Mouse (Mus musculus) myocyte (in vitro differentiated cells): ENCODE measurements around the gene Trpm1.

Experiments used
- CEBPB ChIP-seq: IDR thresholded peaks from 2 replicates; pipeline ENCODE4 v1.6.1; 2011; ENCODE audit warnings: mild to moderate bottlenecking, moderate library complexity; ENCODE audit not compliant: poor library complexity, insufficient read depth, severe bottlenecking
- E2F4 ChIP-seq: IDR thresholded peaks from one replicate; pipeline ENCODE4 v1.6.1; 2011; ENCODE audit warnings: mild to moderate bottlenecking, control low read depth, moderate library complexity; ENCODE audit not compliant: insufficient read depth
- MAX ChIP-seq: IDR thresholded peaks from one replicate; pipeline ENCODE4 v1.6.1; 2011; ENCODE audit warnings: low read depth, mild to moderate bottlenecking, control low read depth
- MYOD1 ChIP-seq, 3 experiments: IDR thresholded peaks; one replicate each; pipeline ENCODE4 v1.6.1; 2011; ENCODE audit warnings: control low read depth in 2 of 3, low read depth in 2 of 3, mild to moderate bottlenecking in 2 of 3, moderate library complexity in 1 of 3; ENCODE audit not compliant: insufficient read length in 2 of 3, control insufficient read depth in 1 of 3
- MYOG ChIP-seq, 3 experiments: IDR thresholded peaks; one replicate each; pipeline ENCODE4 v1.6.1; 2011; ENCODE audit warnings: control low read depth in 2 of 3, low read depth in 2 of 3, mild to moderate bottlenecking in 2 of 3; ENCODE audit not compliant: insufficient read length in 2 of 3, control insufficient read depth in 1 of 3, insufficient read depth in 1 of 3
- POLR2A ChIP-seq: IDR thresholded peaks from one replicate; pipeline ENCODE4 v1.6.1; 2011; ENCODE audit warnings: low read depth, mild to moderate bottlenecking, control low read depth, moderate library complexity; ENCODE audit not compliant: insufficient read length
- POLR2AphosphoS2 ChIP-seq: IDR thresholded peaks from one replicate; pipeline ENCODE4 v1.6.1; 2011; ENCODE audit warnings: low read depth, control low read depth; ENCODE audit not compliant: insufficient read length
- REST ChIP-seq: IDR thresholded peaks from one replicate; pipeline ENCODE4 v1.6.1; 2011; ENCODE audit warnings: mild to moderate bottlenecking, control low read depth, moderate library complexity; ENCODE audit not compliant: insufficient read depth, insufficient read length
- SRF ChIP-seq: IDR thresholded peaks from one replicate; pipeline ENCODE4 v1.6.1; 2011; ENCODE audit warnings: low read depth; ENCODE audit not compliant: control insufficient read depth, insufficient read length
- TCF12 ChIP-seq: IDR thresholded peaks from one replicate; pipeline ENCODE4 v1.6.1; 2011; ENCODE audit warnings: mild to moderate bottlenecking, control low read depth; ENCODE audit not compliant: poor library complexity, insufficient read depth, severe bottlenecking
- TCF3 ChIP-seq: IDR thresholded peaks from one replicate; pipeline ENCODE4 v1.6.1; 2011; ENCODE audit warnings: low read depth, control low read depth; ENCODE audit not compliant: insufficient read length
- USF1 ChIP-seq: IDR thresholded peaks from one replicate; pipeline ENCODE4 v1.6.1; 2011; ENCODE audit warnings: low read depth, mild to moderate bottlenecking, control low read depth, moderate library complexity

DNA sequence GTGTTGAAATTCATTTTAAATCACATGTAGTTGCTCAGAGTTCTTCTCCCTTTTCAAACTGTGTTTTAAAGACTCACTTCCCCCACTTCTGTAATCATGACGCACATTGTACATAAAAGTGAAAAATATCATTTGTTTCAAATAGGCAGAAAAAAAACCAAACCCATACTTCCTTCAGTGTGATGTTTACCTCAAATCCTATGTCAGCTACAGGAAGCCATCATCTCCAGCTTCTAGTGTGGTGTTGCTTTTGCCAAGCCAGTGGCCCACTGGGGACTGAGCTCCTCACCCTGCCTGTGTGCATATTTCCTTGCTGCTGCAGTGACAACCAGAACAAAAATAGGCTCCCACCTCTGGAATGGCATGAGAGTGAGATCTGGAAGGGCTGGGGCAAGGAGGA lies 94.7 kb downstream of the Trpm1 start:
- TF ChIP-seq POLR2A (no peak), POLR2AphosphoS2 (no peak), MYOG (IDR thresholded peaks at IDR 0.05; ENCODE audit: control insufficient read depth in 1 of 3, insufficient read depth in 1 of 3, insufficient read length in 2 of 3, low read depth in 2 of 3) (no peak), USF1 (no peak), MYOD1 (IDR thresholded peaks at IDR 0.05; ENCODE audit: control insufficient read depth in 1 of 3, insufficient read length in 2 of 3, low read depth in 2 of 3) (no peak), TCF12 (no peak), MAX (no peak), CEBPB (no peak), TCF3 (no peak), SRF (no peak), E2F4 (no peak), REST (no peak)
